Mouse (Mus musculus) hindbrain, embryonic 11.5 days (tissue): ENCODE data around the gene Clta. TPM values are rescaled to one million over a fixed set of nuclear protein-coding genes. Genes with fewer than 3 reads are reported as not detected.

ENCODE experiments used
- ATAC-seq: fragments of 200-750 bp; cut with Nextera tagmentation; 2 replicates; pipeline ENCODE4 v1.8.0; 2017; ENCODE audit warnings: mild to moderate bottlenecking, moderate TSS enrichment, moderate library complexity; ENCODE audit not compliant: low FRiP score
- DNase-seq: peaks from one replicate; pipeline ENCODE4 v3.0.0-alpha.2; 2015; ENCODE audit warnings: low spot score
- H3K27ac ChIP-seq: fragments of 300-500 bp; sonication (generic); 2 replicates; pipeline ENCODE4 v1.5.1; 2014; ENCODE audit warnings: mild to moderate bottlenecking, low read depth, low read length
- H3K27me3 ChIP-seq: fragments of 300-500 bp; sonication (generic); 2 replicates; pipeline ENCODE4 v1.6.1; 2014; ENCODE audit warnings: mild to moderate bottlenecking, low read length, moderate library complexity, mixed read lengths; ENCODE audit not compliant: control insufficient read depth, insufficient read depth
- H3K36me3 ChIP-seq: fragments of 300-500 bp; sonication (generic); 2 replicates; pipeline ENCODE4 v1.6.1; 2014; ENCODE audit warnings: mild to moderate bottlenecking, low read length, moderate library complexity, mixed read lengths; ENCODE audit not compliant: control insufficient read depth, insufficient read depth
- H3K4me1 ChIP-seq: fragments of 300-500 bp; sonication (generic); replicated peaks from 2 replicates; pipeline ENCODE4 v1.6.1; 2014; ENCODE audit warnings: low read length, mixed read lengths; ENCODE audit not compliant: control insufficient read depth, insufficient read depth
- H3K4me2 ChIP-seq: fragments of 300-500 bp; sonication (generic); replicated peaks from 2 replicates; pipeline ENCODE4 v1.6.1; 2014; ENCODE audit warnings: mild to moderate bottlenecking, low read depth, low read length
- H3K4me3 ChIP-seq: fragments of 300-500 bp; sonication (generic); 2 replicates; pipeline ENCODE4 v1.5.1; 2014; ENCODE audit warnings: low read depth, low read length
- H3K9ac ChIP-seq: fragments of 300-500 bp; sonication (generic); 2 replicates; pipeline ENCODE4 v1.6.1; 2014; ENCODE audit warnings: low read depth, low read length
- H3K9me3 ChIP-seq: fragments of 300-500 bp; sonication (generic); 2 replicates; pipeline ENCODE4 v1.6.1; 2016; ENCODE audit warnings: low read length; ENCODE audit not compliant: control insufficient read depth
- WGBS: fragments of 180-500 bp; shearing (Covaris S2); extraction: QIAGEN DNeasy Blood & Tissue Kit; methylation state at CpG from one replicate; pipeline ENCODE4 v1.1.7; 2014; 5-methylcytosine and 5-hydroxymethylcytosine counted together
- polyA plus RNA-seq: library from polyadenylated mRNA; unstranded; fragments of >200 nt; fragmentation: Nextera tagmentation; extraction: Ambion mirVana; gene quantifications from 2 replicates; pipeline ENCODE4 v1.2.1, GENCODE M21; 2014

The Clta gene
- polyA plus RNA-seq, 1 experiment from 2014 or later: 284 TPM

DNA sequence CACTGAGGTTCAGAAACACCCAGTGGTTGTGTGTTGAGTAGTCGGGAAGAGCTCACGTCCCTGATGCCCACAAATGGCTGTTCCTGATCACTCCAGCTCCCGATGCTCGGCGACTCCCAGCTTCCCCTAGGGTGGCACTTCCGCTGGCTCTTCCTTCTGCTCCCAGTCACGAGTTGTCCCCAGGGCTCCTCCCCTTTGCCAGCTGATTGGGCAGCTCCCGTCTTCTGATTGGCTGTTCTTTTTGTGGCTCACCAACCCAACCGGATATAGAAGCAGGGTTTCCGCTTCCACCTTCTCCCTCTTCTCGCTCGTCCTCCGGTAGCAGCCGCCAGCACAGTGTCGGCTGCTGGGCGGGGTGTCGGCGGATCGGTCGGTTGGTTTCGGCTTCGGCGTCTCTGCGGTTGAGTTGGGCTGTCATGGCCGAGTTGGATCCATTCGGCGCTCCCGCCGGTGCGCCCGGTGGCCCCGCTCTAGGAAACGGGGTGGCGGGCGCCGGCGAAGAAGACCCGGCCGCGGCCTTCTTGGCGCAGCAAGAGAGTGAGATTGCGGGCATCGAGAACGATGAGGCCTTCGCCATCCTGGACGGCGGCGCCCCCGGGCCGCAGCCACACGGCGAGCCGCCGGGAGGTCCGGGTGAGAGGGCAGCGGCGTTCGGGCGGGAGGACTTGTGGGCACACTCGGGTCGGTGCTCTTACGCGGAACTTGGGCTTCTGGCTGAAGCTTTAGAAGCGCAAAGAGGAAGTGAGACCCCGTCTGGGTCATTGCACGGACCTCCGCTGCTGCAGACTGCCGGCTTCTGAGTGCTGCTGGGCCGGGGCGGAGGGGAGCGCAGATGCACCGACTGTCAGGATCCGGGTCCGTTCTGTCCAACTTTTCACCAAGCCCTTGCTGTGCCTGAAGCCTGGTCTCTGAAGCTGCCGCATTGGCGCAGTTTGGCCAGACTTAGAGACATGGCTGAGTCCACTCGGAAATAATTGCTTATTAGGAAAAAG is 8.4 kb downstream of the Clta start:
- under 1% methylated on average over 74 of the region's 77 CpGs for WGBS
- Histone ChIP-seq H3K4me1 (no peaks in the 10 kb centered on the region; the same call in 1 of the 2 replicates), H3K4me2 (peak overlapping the region; percentile 95), H3K9me3 (no peaks in the 10 kb centered on the region), H3K36me3 (no peaks in the 10 kb centered on the region), H3K27ac (peak overlapping the region; percentile 68), H3K9ac (peak overlapping the region; percentile 94), H3K27me3 (no peaks in the 10 kb centered on the region), H3K4me3 (peak overlapping the region; percentile 98)
- ATAC-seq: peak; percentile 100
- DNase-seq: peak; percentile 92

DNA sequence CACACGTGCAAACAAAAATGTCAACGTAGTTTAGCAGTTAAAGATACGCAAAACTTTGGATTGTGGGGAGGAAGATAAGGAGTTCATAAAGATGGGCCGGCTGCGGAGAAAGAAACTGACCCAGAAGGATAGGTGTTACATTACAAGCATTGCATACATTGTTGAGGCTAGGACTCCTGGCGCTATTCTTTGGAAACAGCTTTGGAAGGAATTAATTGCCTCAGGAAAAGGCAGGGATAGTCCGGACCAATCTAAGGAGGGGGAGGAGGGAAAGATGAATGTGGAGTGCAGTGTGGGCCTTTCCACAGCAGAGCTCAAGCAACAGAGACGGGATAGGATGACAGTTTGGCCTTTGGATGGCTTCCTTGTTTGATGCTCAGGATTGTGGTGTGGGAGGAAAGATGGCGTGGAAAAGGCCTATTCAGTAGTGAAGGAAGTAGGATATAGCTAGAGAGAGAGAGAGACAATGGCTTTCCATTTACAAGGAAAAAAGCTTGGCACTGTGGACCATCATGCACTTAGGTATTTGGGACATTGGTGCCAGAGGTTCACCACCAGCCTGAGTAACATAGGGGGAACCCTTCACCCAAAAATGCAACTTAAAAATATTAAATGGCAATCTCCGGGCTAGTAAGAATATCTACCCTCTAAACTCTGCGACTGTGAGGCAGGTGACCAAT is 9.3 kb downstream of the Clta start:
- Histone ChIP-seq H3K4me3 (peak overlapping the region; percentile 98), H3K27me3 (no peaks in the 10 kb centered on the region), H3K4me1 (no peaks in the 10 kb centered on the region; the same call in 1 of the 2 replicates), H3K36me3 (no peaks in the 10 kb centered on the region), H3K4me2 (peak overlapping the region; percentile 95), H3K27ac (no peak overlapping the region), H3K9ac (peak overlapping the region; percentile 94), H3K9me3 (no peaks in the 10 kb centered on the region)
- ATAC-seq (no peak), DNase-seq (no peak)
- 34% methylated on average over 11 of the region's 11 CpGs for WGBS

DNA sequence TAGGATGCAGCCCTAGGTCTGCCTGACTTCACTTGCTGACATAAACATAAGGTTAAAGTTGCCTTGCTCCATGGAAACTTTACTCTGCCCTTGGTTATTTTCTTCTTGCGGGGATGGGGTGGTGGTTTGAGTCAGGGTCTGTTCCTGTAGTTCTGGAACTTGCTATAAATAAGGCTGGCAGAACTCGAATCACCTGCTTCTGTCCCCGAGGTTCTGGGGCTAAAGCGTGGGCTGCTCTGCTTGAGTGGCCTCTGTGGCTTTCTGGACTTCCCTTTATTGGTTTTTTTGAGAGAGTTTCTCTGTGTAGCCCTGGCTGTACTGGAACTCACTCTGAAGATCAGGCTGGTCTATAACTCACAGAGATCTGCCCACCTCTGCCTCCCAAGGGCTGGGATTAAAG is 11.8 kb downstream of the Clta start:
- WGBS: 96% methylated on average over 4 of the region's 4 CpGs
- Histone ChIP-seq H3K4me3 (no peak overlapping the region), H3K4me1 (no peaks in the 10 kb centered on the region; the same call in 1 of the 2 replicates), H3K27ac (no peak overlapping the region), H3K36me3 (no peaks in the 10 kb centered on the region), H3K4me2 (no peak overlapping the region), H3K27me3 (no peaks in the 10 kb centered on the region), H3K9me3 (no peaks in the 10 kb centered on the region), H3K9ac (no peak overlapping the region)
- ATAC-seq (no peak), DNase-seq (no peak)

DNA sequence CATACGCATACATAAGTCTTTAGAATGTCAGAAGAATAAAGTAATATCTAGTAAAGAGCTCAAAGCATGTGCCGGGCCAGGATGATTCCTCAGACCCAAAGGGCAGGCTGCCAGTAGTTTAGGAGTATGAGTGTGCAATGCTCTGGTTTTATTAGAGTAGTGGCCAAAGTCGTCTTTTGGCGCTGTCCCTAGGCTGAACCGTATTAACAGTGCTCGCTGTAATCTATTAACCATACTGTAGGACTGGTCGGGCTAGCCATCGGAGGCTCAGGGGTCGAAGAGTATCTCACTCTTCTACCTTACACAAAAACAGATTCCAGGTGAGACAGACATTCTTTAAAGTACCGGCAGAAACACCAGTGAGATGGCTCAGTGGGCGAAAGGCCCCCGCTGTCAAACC is 12.5 kb downstream of the Clta start:
- no peak overlapping the region for H3K27ac ChIP-seq
- WGBS: 96% methylated on average over 12 of the region's 12 CpGs
- DNase-seq (no peak), ATAC-seq (no peak)
- H3K36me3 ChIP-seq: no peaks in the 10 kb centered on the region
- H3K4me2 ChIP-seq: no peak overlapping the region
- H3K9ac ChIP-seq: no peak overlapping the region
- no peaks in the 10 kb centered on the region for H3K27me3 ChIP-seq
- H3K9me3 ChIP-seq: no peaks in the 10 kb centered on the region
- no peaks in the 10 kb centered on the region; the same call in 1 of the 2 replicates for H3K4me1 ChIP-seq
- H3K4me3 ChIP-seq: no peak overlapping the region

DNA sequence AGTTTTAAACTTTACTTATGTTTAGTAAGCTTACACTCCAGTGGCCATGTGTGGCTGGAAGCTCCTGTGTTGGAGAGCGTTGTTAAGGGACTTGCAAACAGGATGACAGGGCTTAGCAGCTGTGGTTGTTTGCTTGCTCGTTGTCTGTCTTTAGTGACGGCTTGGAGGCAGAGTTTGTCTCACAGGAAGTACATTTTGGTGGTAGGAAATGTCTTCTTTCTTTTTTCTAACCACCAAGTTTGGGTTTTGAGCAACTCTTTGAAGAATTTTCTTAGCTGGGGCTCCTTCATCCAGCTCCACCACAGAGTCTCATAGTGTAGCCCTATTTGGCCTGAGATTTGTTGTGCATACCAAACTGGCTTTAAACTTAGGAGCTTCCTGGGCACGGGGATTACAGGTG is 18.1 kb downstream of the Clta start:
- H3K4me2 ChIP-seq: no peak overlapping the region
- no peaks in the 10 kb centered on the region for H3K27me3 ChIP-seq
- no peaks in the 10 kb centered on the region for H3K4me1 ChIP-seq
- H3K9me3 ChIP-seq: no peaks in the 10 kb centered on the region
- no peak overlapping the region for H3K4me3 ChIP-seq
- no peak overlapping the region for H3K27ac ChIP-seq
- no peak overlapping the region for H3K9ac ChIP-seq
- WGBS: 93% methylated on average over 4 of the region's 4 CpGs
- DNase-seq: no peak
- no peak for ATAC-seq
- H3K36me3 ChIP-seq: peaks cover 10% of the 10 kb centered on the region

DNA sequence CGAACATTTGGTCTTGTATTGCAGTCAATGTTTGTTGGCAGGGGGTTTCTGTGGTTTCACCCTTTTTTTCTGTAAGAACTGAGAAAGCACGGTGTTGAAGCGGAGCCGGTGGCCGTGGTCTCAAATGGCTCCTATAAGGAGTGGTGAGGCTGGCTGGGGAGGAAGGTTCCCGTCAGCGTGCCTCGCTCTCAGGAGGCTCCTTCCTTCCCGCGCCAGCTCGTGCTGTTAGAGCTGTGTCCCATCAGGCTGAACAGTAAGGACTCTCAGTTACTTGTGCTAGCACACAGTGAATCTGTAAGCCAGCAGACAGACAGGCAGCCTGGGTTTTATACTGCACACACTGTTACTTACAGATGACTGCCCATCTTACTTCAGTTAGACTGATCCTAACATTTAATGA is 18.5 kb downstream of the Clta start:
- no peaks in the 10 kb centered on the region for H3K9me3 ChIP-seq
- no peaks in the 10 kb centered on the region for H3K4me1 ChIP-seq
- H3K27ac ChIP-seq: no peak overlapping the region
- DNase-seq: no peak
- no peak overlapping the region for H3K9ac ChIP-seq
- H3K4me3 ChIP-seq: no peak overlapping the region
- H3K27me3 ChIP-seq: no peaks in the 10 kb centered on the region
- H3K4me2 ChIP-seq: no peak overlapping the region
- ATAC-seq: no peak
- peaks cover 10% of the 10 kb centered on the region for H3K36me3 ChIP-seq
- 91% methylated on average over 11 of the region's 11 CpGs for WGBS

DNA sequence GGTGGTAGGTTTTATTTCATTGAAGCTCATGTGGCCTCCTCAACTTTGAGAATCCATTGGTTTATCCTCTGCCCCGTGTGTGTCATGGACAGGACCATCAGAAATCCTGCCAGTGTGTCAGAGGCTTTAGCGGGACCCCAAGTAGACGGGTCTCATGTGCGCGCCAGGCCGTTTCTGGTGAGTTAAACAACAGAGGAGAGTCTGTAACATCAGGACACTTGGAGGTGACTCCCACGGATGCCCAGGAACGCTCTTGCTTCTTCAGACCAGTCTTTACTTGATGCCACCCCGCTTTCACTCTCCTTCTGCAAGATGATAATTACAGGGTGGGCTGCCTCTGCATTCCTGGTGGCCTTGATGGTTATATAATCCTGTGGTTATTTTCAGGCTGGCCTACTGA is 19.4 kb downstream of the Clta start:
- H3K9me3 ChIP-seq: no peaks in the 10 kb centered on the region
- H3K27ac ChIP-seq: no peak overlapping the region
- WGBS: 96% methylated on average over 9 of the region's 9 CpGs
- H3K4me3 ChIP-seq: no peak overlapping the region
- H3K4me2 ChIP-seq: no peak overlapping the region
- no peaks in the 10 kb centered on the region for H3K27me3 ChIP-seq
- peaks cover 12% of the 10 kb centered on the region for H3K36me3 ChIP-seq
- ATAC-seq: no peak
- no peak for DNase-seq
- H3K4me1 ChIP-seq: no peaks in the 10 kb centered on the region
- no peak overlapping the region for H3K9ac ChIP-seq

DNA sequence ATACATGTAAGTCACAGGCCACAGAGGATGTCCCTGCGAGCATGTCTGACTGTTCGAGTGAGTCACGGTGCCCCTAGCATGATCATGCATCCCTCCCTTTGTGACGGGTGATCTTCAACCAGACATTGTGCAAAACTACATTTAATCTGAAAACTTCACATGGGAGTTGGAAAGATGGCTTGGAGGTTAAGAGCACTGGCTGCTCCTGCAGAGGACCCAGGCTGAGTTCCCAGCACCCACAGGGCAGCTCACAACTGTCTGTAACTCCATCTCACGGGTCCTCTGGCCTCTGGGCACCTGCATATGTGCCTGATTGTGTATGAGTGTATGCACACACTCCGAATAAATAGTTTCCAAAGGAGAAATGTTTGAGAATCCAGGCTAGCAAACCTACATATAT is 20.0 kb downstream of the Clta start:
- no peaks in the 10 kb centered on the region for H3K9me3 ChIP-seq
- H3K9ac ChIP-seq: no peak overlapping the region
- H3K4me3 ChIP-seq: no peak overlapping the region
- no peak overlapping the region for H3K27ac ChIP-seq
- WGBS: 98% methylated on average over 6 of the region's 6 CpGs
- no peak overlapping the region for H3K4me2 ChIP-seq
- ATAC-seq: no peak
- no peak for DNase-seq
- H3K27me3 ChIP-seq: no peaks in the 10 kb centered on the region
- peaks cover 12% of the 10 kb centered on the region for H3K36me3 ChIP-seq
- no peaks in the 10 kb centered on the region for H3K4me1 ChIP-seq
